Mouse (Mus musculus) CH12.LX (cell line): ENCODE data around the gene Aspn. TPM values are rescaled to one million over a fixed set of nuclear protein-coding genes. Genes with fewer than 3 reads are reported as not detected.

ENCODE experiments used
- DNase-seq: peaks from one replicate; pipeline ENCODE4 v3.0.0-alpha.2; 2013; ENCODE audit errors: extremely low read depth
- H3K27ac ChIP-seq: 2 replicates; pipeline ENCODE4 v1.5.1; 2012; ENCODE audit warnings: low read depth, mild to moderate bottlenecking, control low read depth, moderate library complexity; ENCODE audit not compliant: insufficient read depth
- H3K27me3 ChIP-seq: replicated peaks from 2 replicates; pipeline ENCODE3; 2012; ENCODE audit warnings: inconsistent platforms
- H3K36me3 ChIP-seq, 2 experiments: replicated peaks in 1 of 2; 2 replicates each; pipeline versions ENCODE3 to v1.6.1; 2012; ENCODE audit warnings: inconsistent platforms in 1 of 2, low read length in 1 of 2, mild to moderate bottlenecking in 1 of 2, mixed read lengths in 1 of 2, moderate library complexity in 1 of 2; ENCODE audit not compliant: control insufficient read depth in 1 of 2, insufficient read depth in 1 of 2
- H3K4me1 ChIP-seq, 2 experiments: 2 replicates each; pipeline ENCODE4 v1.6.1; 2012; ENCODE audit warnings: inconsistent platforms in 1 of 2, moderate library complexity in 1 of 2; ENCODE audit not compliant: insufficient read depth in 2 of 2, control insufficient read depth in 1 of 2
- H3K4me2 ChIP-seq: 2 replicates; pipeline ENCODE4 v1.6.1; 2012; ENCODE audit warnings: low read depth, mild to moderate bottlenecking, control low read depth; ENCODE audit not compliant: poor library complexity, insufficient read depth, severe bottlenecking
- H3K4me3 ChIP-seq, 3 experiments: fragments of 150-350 bp in 1 of 3; sonication (generic) in 1 of 3; replicated peaks in 1 of 3; 2 replicates each; pipeline versions ENCODE3 to v1.5.1; 2011 to 2012; ENCODE audit warnings: low read depth in 2 of 3, low read length in 2 of 3, mild to moderate bottlenecking in 2 of 3, moderate library complexity in 2 of 3, control low read depth in 1 of 3, improper control_type of control experiment in 1 of 3, inconsistent platforms in 1 of 3, mixed read lengths in 1 of 3; ENCODE audit not compliant: poor library complexity in 1 of 3
- H3K79me2 ChIP-seq: replicated peaks from 2 replicates; pipeline ENCODE4 v1.6.1; 2012; ENCODE audit warnings: mild to moderate bottlenecking, moderate library complexity; ENCODE audit not compliant: control insufficient read depth, poor library complexity, insufficient read depth, severe bottlenecking; ENCODE audit errors: extremely low read depth
- H3K9ac ChIP-seq: 2 replicates; pipeline ENCODE4 v1.6.1; 2012; ENCODE audit warnings: low read depth, mild to moderate bottlenecking, control low read depth, moderate library complexity; ENCODE audit not compliant: insufficient read depth
- H3K9me3 ChIP-seq: replicated peaks from 2 replicates; pipeline ENCODE3; 2012; ENCODE audit warnings: low read length, inconsistent platforms, mixed read lengths
- CHD2 ChIP-seq: IDR thresholded peaks from 2 replicates; pipeline ENCODE4 v1.6.1; 2011; ENCODE audit warnings: low read length, improper control_type of control experiment
- GABPA ChIP-seq: IDR thresholded peaks from 2 replicates; pipeline ENCODE4 v1.6.1; 2012; ENCODE audit warnings: low read depth, low read length, improper control_type of control experiment, inconsistent platforms; ENCODE audit not compliant: insufficient replicate concordance
- HCFC1 ChIP-seq: IDR thresholded peaks from 2 replicates; pipeline ENCODE4 v1.6.1; 2012; ENCODE audit warnings: low read depth, mild to moderate bottlenecking, inconsistent platforms, low read length, improper control_type of control experiment
- IRF4 ChIP-seq: IDR thresholded peaks from 2 replicates; pipeline ENCODE4 v1.6.1; 2014; ENCODE audit warnings: low read depth, mild to moderate bottlenecking, inconsistent platforms, low read length, improper control_type of control experiment
- JUN ChIP-seq: IDR thresholded peaks from 2 replicates; pipeline ENCODE4 v1.6.1; 2011; ENCODE audit warnings: low read depth, mild to moderate bottlenecking, low read length, improper control_type of control experiment, moderate library complexity; ENCODE audit not compliant: insufficient read depth
- JUND ChIP-seq: conservative IDR thresholded peaks from 2 replicates; pipeline ENCODE4 v1.6.1; 2011; ENCODE audit warnings: low read depth, low read length, improper control_type of control experiment
- KAT2A ChIP-seq: IDR thresholded peaks from 2 replicates; pipeline ENCODE4 v1.6.1; 2012; ENCODE audit warnings: low read length, improper control_type of control experiment, inconsistent platforms; ENCODE audit not compliant: insufficient replicate concordance
- MAFK ChIP-seq: IDR thresholded peaks from 2 replicates; pipeline ENCODE4 v1.6.1; 2011; ENCODE audit warnings: low read length, improper control_type of control experiment; ENCODE audit not compliant: insufficient replicate concordance
- MAX ChIP-seq: IDR thresholded peaks from 2 replicates; pipeline ENCODE4 v1.6.1; 2011; ENCODE audit warnings: low read length, improper control_type of control experiment
- MAZ ChIP-seq: IDR thresholded peaks from 2 replicates; pipeline ENCODE4 v1.6.1; 2012; ENCODE audit warnings: low read depth, mild to moderate bottlenecking, inconsistent platforms, low read length, improper control_type of control experiment, moderate library complexity
- MYC ChIP-seq: IDR thresholded peaks from 2 replicates; pipeline ENCODE4 v1.6.1; 2011; ENCODE audit warnings: low read depth, mild to moderate bottlenecking, improper control_type of control experiment, low read length
- NELFE ChIP-seq: IDR thresholded peaks from 2 replicates; pipeline ENCODE4 v1.6.1; 2011; ENCODE audit warnings: low read depth, low read length, improper control_type of control experiment
- POLR2A ChIP-seq: IDR thresholded peaks from 2 replicates; pipeline ENCODE4 v1.6.1; 2011; ENCODE audit warnings: low read depth, mild to moderate bottlenecking, improper control_type of control experiment, low read length
- POLR2AphosphoS2 ChIP-seq: IDR thresholded peaks from 2 replicates; pipeline ENCODE4 v1.6.1; 2011; ENCODE audit warnings: low read depth, low read length, improper control_type of control experiment
- RCOR1 ChIP-seq: conservative IDR thresholded peaks from 2 replicates; pipeline ENCODE4 v1.6.1; 2012; ENCODE audit warnings: low read depth, mild to moderate bottlenecking, inconsistent platforms, low read length, improper control_type of control experiment
- SIN3A ChIP-seq: IDR thresholded peaks from 2 replicates; pipeline ENCODE4 v1.6.1; 2012; ENCODE audit warnings: low read length, improper control_type of control experiment, inconsistent platforms
- SMC3 ChIP-seq: IDR thresholded peaks from 2 replicates; pipeline ENCODE4 v1.6.1; 2011; ENCODE audit warnings: low read depth, low read length, improper control_type of control experiment
- TBP ChIP-seq: conservative IDR thresholded peaks from 2 replicates; pipeline ENCODE4 v1.6.1; 2011; ENCODE audit warnings: low read depth, low read length, improper control_type of control experiment
- TCF12 ChIP-seq: IDR thresholded peaks from 2 replicates; pipeline ENCODE4 v1.6.1; 2014; ENCODE audit warnings: low read depth, mild to moderate bottlenecking, inconsistent platforms, low read length, improper control_type of control experiment
- ZC3H11A ChIP-seq: IDR thresholded peaks from 2 replicates; pipeline ENCODE4 v1.6.1; 2012; ENCODE audit warnings: low read depth, mild to moderate bottlenecking, inconsistent platforms, low read length, improper control_type of control experiment
- ZKSCAN1 ChIP-seq: IDR thresholded peaks from 2 replicates; pipeline ENCODE4 v1.6.1; 2012; ENCODE audit warnings: low read depth, inconsistent platforms, low read length, improper control_type of control experiment, borderline replicate concordance
- ZMIZ1 ChIP-seq: IDR thresholded peaks from 2 replicates; pipeline ENCODE4 v1.6.1; 2012; ENCODE audit warnings: low read depth, mild to moderate bottlenecking, inconsistent platforms, low read length, improper control_type of control experiment
- ZNF384 ChIP-seq: IDR thresholded peaks from 2 replicates; pipeline ENCODE4 v1.6.1; 2012; ENCODE audit warnings: low read depth, low read length, improper control_type of control experiment, inconsistent platforms
- dilution Hi-C: fragments of 300-500 bp; cut with MboI; formaldehyde crosslinking; loops from 2 replicates; pipeline ENCODE4 v1.14.3; 2020; ENCODE audit warnings: low sequenced_read_pairs; ENCODE audit not compliant: extremely low pct_unique_long_range_greater_than_20kb, extremely low pct_ligation_motif_present
- in situ Hi-C: fragments of 300-500 bp; cut with MboI; formaldehyde crosslinking; loops from 3 replicates; pipeline ENCODE4 v1.14.3; 2019; ENCODE audit warnings: low sequenced_read_pairs, low pct_ligation_motif_present, low pct_unique_long_range_greater_than_20kb, mixed read lengths
- polyA plus RNA-seq: library from polyadenylated mRNA; unstranded; fragments of >175 nt; gene quantifications from 2 replicates; pipeline ENCODE4 v1.2.1, GENCODE M21; 2012; ENCODE audit warnings: low read depth; ENCODE audit not compliant: insufficient read length
- total RNA-seq, 2 experiments: library from RNA; depleted of rRNA; stranded (reverse); fragments of 300-350 nt in 1 of 2; fragments of >200 nt in 1 of 2; gene quantifications; 2 replicates each; pipeline ENCODE4 v1.2.3; 2012 to 2014

The Aspn gene
- total and polyA plus RNA-seq, 3 experiments = 0.23 TPM; not detected in 2

DNA sequence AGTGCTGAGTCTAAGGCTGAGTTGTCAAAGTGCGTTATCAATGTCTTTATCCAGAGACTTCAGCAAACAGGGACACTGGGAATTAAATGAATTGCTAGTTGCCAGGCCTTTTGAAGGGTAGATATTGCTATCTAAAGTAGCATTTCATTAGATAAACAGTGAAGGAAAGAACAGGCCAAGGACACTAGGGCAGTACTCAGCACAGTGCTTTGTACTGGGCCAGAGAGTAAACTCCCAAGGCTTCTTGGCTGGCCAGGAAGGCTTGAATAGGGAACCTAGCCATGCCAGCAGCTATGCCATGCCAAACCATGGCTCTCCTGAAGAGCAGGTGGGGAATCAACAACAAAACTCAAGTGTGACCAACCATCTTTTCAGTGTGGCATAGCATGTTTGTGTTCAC is 7.3 kb upstream of the Aspn start:
- no peaks in the 10 kb centered on the region for H3K36me3 ChIP-seq
- in situ Hi-C loops = no loop called here
- DNase-seq = no peak
- H3K4me3 ChIP-seq = no peak overlapping the region
- no peak overlapping the region for H3K4me2 ChIP-seq
- peaks cover 0 to 14% of the 10 kb centered on the region in 2 experiments; a peak in 2 of 4 replicates for H3K4me1 ChIP-seq
- no peaks in the 10 kb centered on the region for H3K9me3 ChIP-seq
- H3K79me2 ChIP-seq = no peaks in the 10 kb centered on the region
- H3K27me3 ChIP-seq = no peaks in the 10 kb centered on the region
- dilution Hi-C loops = no loop called here
- no peak overlapping the region for H3K9ac ChIP-seq
- no peak overlapping the region for H3K27ac ChIP-seq
- TF ChIP-seq POLR2AphosphoS2 (no peak), SMC3 (no peak), IRF4 (no peak), JUND (no peak), GABPA (no peak), MYC (no peak), TBP (no peak), CHD2 (no peak), ZNF384 (no peak)

DNA sequence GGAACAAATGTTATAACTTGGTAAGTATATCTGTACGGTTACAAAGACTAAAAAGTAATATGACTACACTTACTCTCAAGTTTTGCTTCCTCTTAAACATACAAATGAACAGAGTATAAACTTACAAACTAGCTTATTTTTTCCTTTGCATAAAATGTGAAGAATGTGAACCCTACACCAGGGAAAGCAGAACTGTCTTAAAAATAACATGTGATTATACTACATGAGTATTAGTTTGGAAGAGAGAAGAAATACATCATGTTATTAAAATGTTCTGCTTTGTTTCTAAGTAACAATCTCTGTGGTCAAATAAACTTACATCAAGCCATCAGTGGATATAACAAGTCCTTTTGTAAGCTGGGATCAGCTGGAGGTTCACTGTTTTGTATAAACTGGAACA is 5.5 kb upstream of the Aspn start:
- dilution Hi-C loops = no loop called here
- Histone ChIP-seq H3K9ac (no peak overlapping the region), H3K27ac (no peak overlapping the region), H3K79me2 (no peaks in the 10 kb centered on the region), H3K9me3 (no peaks in the 10 kb centered on the region), H3K27me3 (no peaks in the 10 kb centered on the region), H3K4me2 (no peak overlapping the region), H3K4me1 (peaks cover 0 to 14% of the 10 kb centered on the region in 2 experiments; a peak in 2 of 4 replicates), H3K4me3 (no peak overlapping the region), H3K36me3 (no peaks in the 10 kb centered on the region)
- in situ Hi-C loops = no loop called here
- no peak for DNase-seq
- TF ChIP-seq ZC3H11A (no peak), TBP (no peak), SIN3A (no peak), MAFK (no peak), RCOR1 (no peak), MAZ (no peak), SMC3 (no peak), ZKSCAN1 (no peak), ZMIZ1 (no peak), TCF12 (no peak), HCFC1 (no peak), KAT2A (no peak), POLR2A (no peak), JUN (no peak), NELFE (no peak), MAX (no peak)
